Mouse (Mus musculus): ENCODE results near the gene Tob2. TPM values are rescaled to one million over a fixed set of nuclear protein-coding genes. Genes with fewer than 3 reads are reported as not detected.

Tob2 gene
- polyA plus RNA-seq, 1 experiment: 37.9 TPM

DNA sequence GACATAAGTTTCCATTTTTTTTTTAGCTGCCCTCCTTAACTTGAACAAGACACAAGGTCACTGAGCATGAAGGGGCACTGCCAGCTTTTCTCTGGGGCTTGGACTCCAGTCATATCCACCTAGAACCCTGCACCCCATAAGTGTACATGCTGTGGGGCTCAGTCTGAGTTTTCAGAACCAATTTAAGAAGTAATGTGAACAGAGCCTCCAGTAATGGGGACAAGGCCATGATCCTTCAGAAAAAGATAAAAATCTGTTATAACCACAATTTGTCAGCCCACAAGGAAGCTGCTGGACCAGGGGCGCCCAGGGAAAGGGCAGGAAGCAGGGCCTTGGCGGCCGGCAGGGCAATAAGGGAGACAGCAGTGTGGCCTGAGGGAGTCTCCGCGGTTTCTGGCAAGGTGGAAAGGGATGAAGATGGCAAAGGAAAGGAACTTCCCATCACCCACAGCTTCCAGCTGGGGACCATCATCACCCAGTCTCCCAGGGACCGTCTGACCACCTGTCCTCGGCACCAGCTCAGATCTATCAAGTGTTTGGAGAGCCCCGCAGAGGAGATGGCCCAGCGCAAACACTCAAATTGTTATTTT is 6.1 kb downstream of the Tob2 start:
- no peaks in the 10 kb centered on the region for H3K27me3 ChIP-seq (ENCODE audit: control insufficient read depth, insufficient read depth, insufficient read length)
- H3ac ChIP-seq (ENCODE audit: control insufficient read depth, insufficient read length): no peak overlapping the region
- H3K4me2 ChIP-seq (ENCODE audit: low read depth): no peak overlapping the region
- peaks cover 19% of the 10 kb centered on the region for H3K36me3 ChIP-seq (ENCODE audit: control insufficient read depth, insufficient read depth)
- peaks cover 70% of the 10 kb centered on the region for H3K79me2 ChIP-seq (ENCODE audit: control insufficient read depth, insufficient read depth)
- no peak for TF ChIP-seq TCF12 (IDR thresholded peaks at IDR 0.05; ENCODE audit: insufficient read depth, poor library complexity, severe bottlenecking)
- TF ChIP-seq TCF3 (IDR thresholded peaks at IDR 0.05; ENCODE audit: insufficient read length, low read depth): no peak
- no peak for TF ChIP-seq MYOG (IDR thresholded peaks at IDR 0.05; ENCODE audit: control insufficient read depth in 1 of 3, insufficient read depth in 1 of 3, insufficient read length in 2 of 3, low read depth in 2 of 3)
- TF ChIP-seq SRF (IDR thresholded peaks at IDR 0.05; ENCODE audit: control insufficient read depth, insufficient read length, low read depth): no peak
- TF ChIP-seq CEBPB (IDR thresholded peaks at IDR 0.05; ENCODE audit: insufficient read depth, poor library complexity, severe bottlenecking): no peak
- no peak for TF ChIP-seq POLR2A (IDR thresholded peaks at IDR 0.05; ENCODE audit: insufficient read length, low read depth)
- TF ChIP-seq MAX (IDR thresholded peaks at IDR 0.05; ENCODE audit: low read depth): no peak
- no peak for TF ChIP-seq E2F4 (IDR thresholded peaks at IDR 0.05; ENCODE audit: insufficient read depth)
- TF ChIP-seq MYOD1 (IDR thresholded peaks at IDR 0.05; ENCODE audit: control insufficient read depth in 1 of 3, insufficient read length in 2 of 3, low read depth in 2 of 3): no peak
- no peak for TF ChIP-seq USF1 (IDR thresholded peaks at IDR 0.05; ENCODE audit: low read depth)
- TF ChIP-seq POLR2AphosphoS2 (IDR thresholded peaks at IDR 0.05; ENCODE audit: insufficient read length, low read depth): no peak
- TF ChIP-seq REST (IDR thresholded peaks at IDR 0.05; ENCODE audit: insufficient read depth, insufficient read length): no peak
- H3K4me3 ChIP-seq: no peak overlapping the region

DNA sequence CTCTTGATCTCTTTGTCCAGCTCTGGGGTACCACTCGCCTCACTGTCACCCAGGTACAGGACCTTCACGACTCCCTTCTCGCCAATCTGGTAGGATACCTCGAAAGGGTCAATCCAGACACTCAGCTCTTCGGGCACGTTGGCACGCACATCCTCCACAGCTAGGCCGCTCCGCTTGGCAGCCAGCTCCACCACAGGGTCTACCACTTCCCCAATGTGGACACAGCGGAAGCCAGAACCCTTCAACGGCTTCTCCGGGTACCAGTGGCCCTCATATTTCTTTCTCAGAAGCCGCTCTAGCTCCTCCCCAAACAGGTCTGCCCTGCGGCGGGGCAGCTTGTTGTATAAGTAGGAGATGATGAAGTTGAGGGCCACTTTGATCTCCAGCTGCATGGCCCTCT is 7.2 kb downstream of the Tob2 start:
- Histone ChIP-seq H3K36me3 (ENCODE audit: control insufficient read depth, insufficient read depth) (peaks cover 19% of the 10 kb centered on the region), H3K27me3 (ENCODE audit: control insufficient read depth, insufficient read depth, insufficient read length) (no peaks in the 10 kb centered on the region), H3K4me2 (ENCODE audit: low read depth) (no peak overlapping the region), H3K4me3 (no peak overlapping the region), H3K79me2 (ENCODE audit: control insufficient read depth, insufficient read depth) (peaks cover 58% of the 10 kb centered on the region), H3ac (ENCODE audit: control insufficient read depth, insufficient read length) (no peak overlapping the region)
- no peak for TF ChIP-seq POLR2A (IDR thresholded peaks at IDR 0.05; ENCODE audit: insufficient read length, low read depth)
- TF ChIP-seq REST (IDR thresholded peaks at IDR 0.05; ENCODE audit: insufficient read depth, insufficient read length): no peak
- no peak for TF ChIP-seq POLR2AphosphoS2 (IDR thresholded peaks at IDR 0.05; ENCODE audit: insufficient read length, low read depth)

DNA sequence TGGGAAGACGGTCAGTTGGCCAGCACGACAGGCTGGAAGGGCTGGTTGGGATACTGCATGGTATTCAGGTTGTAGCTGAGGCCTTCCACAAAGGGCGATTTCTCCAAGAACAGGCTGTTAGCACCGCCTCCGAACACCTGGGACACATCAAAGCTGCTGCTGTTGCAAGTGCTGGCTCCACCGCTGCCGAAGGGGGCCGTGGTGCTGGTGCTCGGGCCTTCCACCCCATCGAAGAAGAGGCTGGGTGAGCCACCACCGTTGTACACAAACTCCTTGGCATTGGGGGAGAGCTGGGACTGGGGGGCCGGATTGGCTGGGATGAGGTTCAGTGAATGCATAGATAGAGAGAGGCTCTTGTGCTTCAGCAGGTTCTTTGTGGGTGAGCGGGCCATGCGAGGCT is 7.9 kb downstream of the Tob2 start:
- Histone ChIP-seq H3K4me2 (ENCODE audit: low read depth) (no peak overlapping the region), H3K4me3 (no peak overlapping the region), H3K27me3 (ENCODE audit: control insufficient read depth, insufficient read depth, insufficient read length) (no peaks in the 10 kb centered on the region), H3ac (ENCODE audit: control insufficient read depth, insufficient read length) (no peak overlapping the region), H3K79me2 (ENCODE audit: control insufficient read depth, insufficient read depth) (peaks cover 53% of the 10 kb centered on the region), H3K36me3 (ENCODE audit: control insufficient read depth, insufficient read depth) (peaks cover 19% of the 10 kb centered on the region)
- TF ChIP-seq SRF (IDR thresholded peaks at IDR 0.05; ENCODE audit: control insufficient read depth, insufficient read length, low read depth) (no peak), POLR2AphosphoS2 (IDR thresholded peaks at IDR 0.05; ENCODE audit: insufficient read length, low read depth) (no peak), CEBPB (IDR thresholded peaks at IDR 0.05; ENCODE audit: insufficient read depth, poor library complexity, severe bottlenecking) (no peak), E2F4 (IDR thresholded peaks at IDR 0.05; ENCODE audit: insufficient read depth) (no peak), MAX (IDR thresholded peaks at IDR 0.05; ENCODE audit: low read depth) (no peak), USF1 (IDR thresholded peaks at IDR 0.05; ENCODE audit: low read depth) (no peak), POLR2A (IDR thresholded peaks at IDR 0.05; ENCODE audit: insufficient read length, low read depth) (no peak), MYOG (IDR thresholded peaks at IDR 0.05; ENCODE audit: control insufficient read depth in 1 of 3, insufficient read depth in 1 of 3, insufficient read length in 2 of 3, low read depth in 2 of 3) (no peak), TCF3 (IDR thresholded peaks at IDR 0.05; ENCODE audit: insufficient read length, low read depth) (no peak)

DNA sequence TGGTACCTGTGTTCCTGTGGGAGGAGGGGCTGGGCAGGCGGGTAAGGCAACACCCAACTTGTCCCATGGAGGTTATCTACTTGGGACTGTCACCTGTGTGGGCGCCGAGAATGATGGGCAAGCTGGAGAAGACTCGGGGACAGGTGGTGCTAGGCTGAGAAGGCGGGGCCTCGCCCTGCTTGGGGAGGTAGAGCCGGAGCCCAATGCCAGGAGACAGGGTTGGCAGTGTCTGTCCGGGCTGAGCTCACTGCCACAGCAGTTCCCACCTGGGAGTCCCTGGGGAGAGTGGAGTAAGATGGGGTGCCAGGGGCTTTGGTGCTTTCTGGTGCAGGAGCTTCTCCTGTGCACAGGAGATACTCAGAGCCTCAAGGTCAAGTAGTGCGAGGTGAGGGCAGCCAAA is 9.5 kb downstream of the Tob2 start:
- Histone ChIP-seq H3K4me2 (ENCODE audit: low read depth) (no peak overlapping the region), H3K4me3 (no peak overlapping the region), H3K79me2 (ENCODE audit: control insufficient read depth, insufficient read depth) (peaks cover 37% of the 10 kb centered on the region), H3ac (ENCODE audit: control insufficient read depth, insufficient read length) (no peak overlapping the region), H3K36me3 (ENCODE audit: control insufficient read depth, insufficient read depth) (peaks cover 19% of the 10 kb centered on the region), H3K27me3 (ENCODE audit: control insufficient read depth, insufficient read depth, insufficient read length) (no peaks in the 10 kb centered on the region)
- TF ChIP-seq POLR2A (IDR thresholded peaks at IDR 0.05; ENCODE audit: insufficient read length, low read depth): no peak
- TF ChIP-seq MYOD1 (IDR thresholded peaks at IDR 0.05; ENCODE audit: control insufficient read depth in 1 of 3, insufficient read length in 2 of 3, low read depth in 2 of 3): no peak
- no peak for TF ChIP-seq CEBPB (IDR thresholded peaks at IDR 0.05; ENCODE audit: insufficient read depth, poor library complexity, severe bottlenecking)
- TF ChIP-seq SRF (IDR thresholded peaks at IDR 0.05; ENCODE audit: control insufficient read depth, insufficient read length, low read depth): no peak
- no peak for TF ChIP-seq E2F4 (IDR thresholded peaks at IDR 0.05; ENCODE audit: insufficient read depth)

DNA sequence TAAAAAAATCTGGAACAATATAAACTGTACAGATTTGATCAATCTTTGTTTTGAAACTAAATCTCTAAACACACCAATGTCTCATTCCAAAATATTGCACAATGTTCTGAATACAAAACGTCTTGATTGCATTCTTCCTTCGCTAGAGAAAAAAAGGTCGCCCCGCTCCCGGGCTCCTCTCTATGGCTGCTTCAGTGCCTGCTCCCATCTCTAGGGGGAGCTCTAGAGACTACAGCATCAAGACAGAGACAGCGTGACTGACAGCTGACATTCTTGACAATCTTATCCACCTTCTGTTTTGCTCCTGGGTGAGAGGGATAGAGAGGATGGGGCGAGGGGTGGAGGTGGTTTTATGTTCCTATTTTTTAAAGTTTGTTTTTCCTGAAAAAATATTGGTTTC is 10.3 kb downstream of the Tob2 start:
- Histone ChIP-seq H3K27me3 (ENCODE audit: control insufficient read depth, insufficient read depth, insufficient read length) (no peaks in the 10 kb centered on the region), H3K4me3 (no peak overlapping the region), H3K79me2 (ENCODE audit: control insufficient read depth, insufficient read depth) (peaks cover 29% of the 10 kb centered on the region), H3K4me2 (ENCODE audit: low read depth) (no peak overlapping the region), H3K36me3 (ENCODE audit: control insufficient read depth, insufficient read depth) (peaks cover 19% of the 10 kb centered on the region), H3ac (ENCODE audit: control insufficient read depth, insufficient read length) (no peak overlapping the region)
- TF ChIP-seq SRF (IDR thresholded peaks at IDR 0.05; ENCODE audit: control insufficient read depth, insufficient read length, low read depth) (no peak), MAX (IDR thresholded peaks at IDR 0.05; ENCODE audit: low read depth) (no peak), TCF3 (IDR thresholded peaks at IDR 0.05; ENCODE audit: insufficient read length, low read depth) (no peak), MYOG (IDR thresholded peaks at IDR 0.05; ENCODE audit: control insufficient read depth in 1 of 3, insufficient read depth in 1 of 3, insufficient read length in 2 of 3, low read depth in 2 of 3) (no peak), REST (IDR thresholded peaks at IDR 0.05; ENCODE audit: insufficient read depth, insufficient read length) (no peak), E2F4 (IDR thresholded peaks at IDR 0.05; ENCODE audit: insufficient read depth) (no peak), TCF12 (IDR thresholded peaks at IDR 0.05; ENCODE audit: insufficient read depth, poor library complexity, severe bottlenecking) (no peak), USF1 (IDR thresholded peaks at IDR 0.05; ENCODE audit: low read depth) (no peak), POLR2AphosphoS2 (IDR thresholded peaks at IDR 0.05; ENCODE audit: insufficient read length, low read depth) (no peak), CEBPB (IDR thresholded peaks at IDR 0.05; ENCODE audit: insufficient read depth, poor library complexity, severe bottlenecking) (no peak), POLR2A (IDR thresholded peaks at IDR 0.05; ENCODE audit: insufficient read length, low read depth) (no peak), MYOD1 (IDR thresholded peaks at IDR 0.05; ENCODE audit: control insufficient read depth in 1 of 3, insufficient read length in 2 of 3, low read depth in 2 of 3) (no peak)
